Mouse (Mus musculus) lung, embryonic 16.5 days (tissue): ENCODE measurements at regions not wholly inside any gene's neighbourhood (a gene's known extent, or its start where the extent isn't known, plus 50 kb on each side); places are given as distances from the start of the nearest gene placed in this dataset.

Experiments
- ATAC-seq: fragments of 200-750 bp; cut with Nextera tagmentation; 2 replicates; pipeline ENCODE4 v1.8.0; 2017; ENCODE audit warnings: low read depth, mild to moderate bottlenecking, moderate library complexity
- H3K27ac ChIP-seq: fragments of 300-500 bp; sonication (generic); 2 replicates; pipeline ENCODE4 v1.5.1; 2014; ENCODE audit warnings: mild to moderate bottlenecking, control low read depth, low read length
- H3K27me3 ChIP-seq: fragments of 300-500 bp; sonication (generic); 2 replicates; pipeline ENCODE4 v1.6.1; 2014; ENCODE audit warnings: low read depth, low read length, mixed read lengths; ENCODE audit not compliant: control insufficient read depth, insufficient read depth
- H3K36me3 ChIP-seq: fragments of 300-500 bp; sonication (generic); 2 replicates; pipeline ENCODE4 v1.6.1; 2014; ENCODE audit warnings: low read length; ENCODE audit not compliant: control insufficient read depth, insufficient read depth
- H3K4me1 ChIP-seq: fragments of 300-500 bp; sonication (generic); replicated peaks from 2 replicates; pipeline ENCODE4 v1.6.1; 2014; ENCODE audit warnings: low read length, mixed read lengths; ENCODE audit not compliant: control insufficient read depth, insufficient read depth
- H3K4me2 ChIP-seq: fragments of 300-500 bp; sonication (generic); 2 replicates; pipeline ENCODE4 v1.6.1; 2014; ENCODE audit warnings: low read depth, low read length, control low read depth
- H3K4me3 ChIP-seq: fragments of 300-500 bp; sonication (generic); 2 replicates; pipeline ENCODE4 v1.5.1; 2014; ENCODE audit warnings: mild to moderate bottlenecking, low read length, control low read depth
- H3K9ac ChIP-seq: fragments of 300-500 bp; sonication (generic); 2 replicates; pipeline ENCODE4 v1.6.1; 2014; ENCODE audit warnings: low read length, control low read depth
- H3K9me3 ChIP-seq: fragments of 300-500 bp; sonication (generic); 2 replicates; pipeline ENCODE4 v1.6.1; 2016; ENCODE audit warnings: low read length; ENCODE audit not compliant: control insufficient read depth
- WGBS: fragments of 180-500 bp; shearing (Covaris S2); extraction: QIAGEN DNeasy Blood & Tissue Kit; methylation state at CpG from one replicate; pipeline ENCODE4 v1.1.7; 2014; 5-methylcytosine and 5-hydroxymethylcytosine counted together

DNA sequence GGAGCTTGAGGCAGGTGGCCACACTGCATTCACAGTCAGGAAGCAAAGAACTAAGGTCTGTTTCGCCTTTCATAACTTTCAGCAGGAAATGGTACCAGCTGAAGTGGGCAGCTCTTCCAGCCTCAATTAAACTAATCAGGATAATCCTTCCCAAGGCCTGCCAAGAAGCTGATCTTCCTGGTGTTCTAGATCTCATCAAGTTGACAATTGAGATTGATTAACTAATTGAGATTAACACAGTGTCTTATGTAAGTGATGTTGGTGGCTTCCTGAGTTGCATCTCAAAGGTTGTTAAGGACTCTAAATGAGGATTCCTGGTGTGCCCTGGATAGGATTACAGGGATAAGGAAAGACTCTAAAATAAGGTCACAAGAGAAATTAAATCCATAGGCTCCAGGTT, 273.3 kb upstream of the Irx2 start:
- H3K4me1 ChIP-seq, result no peaks in the 10 kb centered on the region
- WGBS, result 75% methylated on average over 1 of the region's 1 CpGs
- H3K9ac ChIP-seq, result no peak overlapping the region
- H3K4me3 ChIP-seq, result no peak overlapping the region
- no peaks in the 10 kb centered on the region for H3K36me3 ChIP-seq
- H3K27me3 ChIP-seq, result no peaks in the 10 kb centered on the region
- no peak overlapping the region for H3K4me2 ChIP-seq
- no peak for ATAC-seq
- no peaks in the 10 kb centered on the region for H3K9me3 ChIP-seq
- no peak overlapping the region for H3K27ac ChIP-seq

DNA sequence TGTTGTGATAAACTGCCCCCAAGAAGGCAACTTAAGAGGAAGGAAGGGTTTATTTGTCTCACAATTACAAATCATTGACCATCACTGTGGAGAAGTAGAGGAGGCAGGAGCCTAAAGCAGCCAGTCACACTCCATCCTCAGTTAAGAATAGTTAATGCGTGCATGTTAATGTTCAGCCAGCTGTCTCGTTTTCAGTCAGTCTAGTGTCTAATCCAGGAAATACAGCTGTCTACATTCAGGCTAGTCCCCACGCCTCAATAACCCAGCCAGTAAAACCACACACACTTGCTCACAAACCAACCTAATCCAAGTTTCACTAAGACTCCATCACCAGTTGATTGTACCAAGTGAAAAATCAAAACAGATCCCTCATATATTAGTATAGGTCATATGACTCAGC, 272.8 kb upstream of the Irx2 start:
- WGBS, result 71% methylated on average over 3 of the region's 3 CpGs
- no peak for ATAC-seq

DNA sequence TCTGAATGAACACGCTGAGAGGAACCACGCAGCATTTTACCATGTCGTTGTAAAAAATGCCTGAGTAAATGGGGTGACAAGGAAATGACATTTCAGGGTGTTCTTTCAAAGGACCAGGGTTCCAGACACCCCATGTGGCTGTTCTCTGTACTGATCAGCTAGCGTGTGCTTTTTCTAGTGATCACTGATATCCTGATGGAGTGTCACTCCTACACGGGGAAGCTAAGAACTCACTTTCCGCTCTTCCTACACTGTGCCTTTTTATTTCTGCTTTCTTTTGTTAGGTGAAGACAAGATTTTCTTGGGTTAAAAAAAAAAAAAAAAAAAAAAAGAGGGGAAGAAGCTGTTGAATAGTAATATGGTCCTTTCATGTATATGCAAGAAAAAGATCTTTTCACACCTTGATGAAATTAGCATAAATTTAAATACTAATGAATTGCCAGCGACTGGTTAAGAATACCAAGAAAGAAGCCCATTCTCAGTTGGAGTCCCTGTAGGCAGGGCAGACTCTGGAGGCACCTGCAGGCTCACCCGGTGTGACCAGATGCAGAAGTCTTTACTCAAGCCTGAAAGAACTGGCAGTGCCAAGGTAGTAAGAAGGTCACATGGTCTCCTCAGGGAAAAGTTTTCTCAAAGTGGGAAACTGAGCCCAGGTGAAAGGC, 270.2 kb upstream of the Irx2 start:
- ATAC-seq, result no peak
- WGBS, result 49% methylated on average over 8 of the region's 8 CpGs
- H3K27ac ChIP-seq, result no peak overlapping the region
- H3K9ac ChIP-seq, result no peak overlapping the region
- no peak overlapping the region for H3K4me3 ChIP-seq
- H3K4me2 ChIP-seq, result no peak overlapping the region
- no peaks in the 10 kb centered on the region for H3K36me3 ChIP-seq
- no peaks in the 10 kb centered on the region for H3K9me3 ChIP-seq
- no peaks in the 10 kb centered on the region for H3K4me1 ChIP-seq
- no peaks in the 10 kb centered on the region for H3K27me3 ChIP-seq

More for the DNA sequence above, 272.8 kb upstream of the Irx2 start:
- Histone ChIP-seq H3K4me2 (no peak overlapping the region), H3K27ac (no peak overlapping the region), H3K4me1 (no peaks in the 10 kb centered on the region), H3K36me3 (no peaks in the 10 kb centered on the region), H3K9me3 (no peaks in the 10 kb centered on the region), H3K9ac (no peak overlapping the region), H3K27me3 (no peaks in the 10 kb centered on the region), H3K4me3 (no peak overlapping the region)

DNA sequence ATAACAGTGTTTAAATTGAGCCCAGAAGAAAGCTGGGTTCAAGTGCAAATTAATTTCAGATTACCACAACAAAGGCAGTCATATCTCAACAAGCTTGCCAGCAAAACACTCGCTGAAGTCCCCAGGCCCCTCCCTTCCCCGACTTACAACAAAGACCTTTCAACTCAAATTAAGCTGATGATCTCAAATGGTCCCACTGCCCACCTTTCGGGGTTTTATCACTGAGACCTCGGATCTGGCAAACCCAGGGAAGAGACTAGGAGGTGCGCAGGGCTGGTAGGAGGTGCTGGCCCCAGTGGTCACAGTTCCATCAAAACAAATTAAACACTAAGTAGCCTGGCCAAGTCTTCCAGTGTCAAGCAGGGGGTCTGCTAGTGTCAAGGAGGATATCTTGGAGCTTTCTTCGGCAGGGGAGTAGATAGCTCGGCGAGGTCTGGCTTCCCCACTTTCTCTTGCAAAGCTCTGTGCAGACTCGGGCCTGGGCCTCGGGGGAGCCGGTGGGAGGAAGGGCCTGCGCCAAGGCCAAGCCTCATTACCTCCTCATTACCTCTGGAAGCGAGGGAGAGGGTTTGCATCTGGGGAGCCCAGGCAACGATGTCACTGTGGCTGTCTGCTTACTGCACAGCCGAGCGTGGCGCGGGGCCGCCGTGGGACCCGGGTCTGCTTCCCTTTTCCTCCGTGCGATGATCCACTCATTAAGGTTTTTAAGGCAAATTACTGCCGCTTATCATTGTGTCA, 262.9 kb upstream of the Irx2 start:
- ATAC-seq, result no peak
- H3K9me3 ChIP-seq, result no peaks in the 10 kb centered on the region
- no peak overlapping the region for H3K9ac ChIP-seq
- H3K4me3 ChIP-seq, result no peak overlapping the region
- H3K4me1 ChIP-seq, result peaks cover 6% of the 10 kb centered on the region; the same call in 1 of the 2 replicates
- H3K4me2 ChIP-seq, result no peak overlapping the region
- peaks cover 7% of the 10 kb centered on the region; the same call in 1 of the 2 replicates for H3K27me3 ChIP-seq
- no peaks in the 10 kb centered on the region for H3K36me3 ChIP-seq
- 15% methylated on average over 24 of the region's 24 CpGs for WGBS
- H3K27ac ChIP-seq, result no peak overlapping the region

DNA sequence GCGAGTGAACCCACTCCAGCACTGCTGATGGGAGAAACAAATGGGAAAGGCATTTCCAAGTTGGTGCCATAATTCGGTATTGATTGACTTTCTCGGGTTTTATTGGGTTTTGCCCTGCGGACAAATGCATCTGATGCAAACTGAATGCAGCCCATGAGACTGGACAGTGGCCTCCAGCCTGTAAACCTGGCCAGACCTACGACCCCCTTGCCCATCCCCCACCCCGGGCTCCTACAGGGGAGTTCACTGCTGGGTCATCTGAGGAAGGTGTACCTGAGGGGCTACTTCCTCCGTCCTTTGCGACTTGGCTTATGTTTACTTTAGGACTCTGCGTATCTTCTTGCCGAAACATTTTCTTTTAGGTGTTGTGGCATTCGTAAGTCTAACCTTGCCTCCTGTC, 262.3 kb upstream of the Irx2 start:
- Histone ChIP-seq H3K9ac (no peak overlapping the region), H3K4me1 (peaks cover 8% of the 10 kb centered on the region; the same call in 1 of the 2 replicates), H3K27ac (no peak overlapping the region), H3K4me3 (no peak overlapping the region), H3K4me2 (no peak overlapping the region), H3K9me3 (no peaks in the 10 kb centered on the region), H3K27me3 (peaks cover 7% of the 10 kb centered on the region; the same call in 1 of the 2 replicates), H3K36me3 (no peaks in the 10 kb centered on the region)
- ATAC-seq, result no peak
- 19% methylated on average over 11 of the region's 11 CpGs for WGBS

DNA sequence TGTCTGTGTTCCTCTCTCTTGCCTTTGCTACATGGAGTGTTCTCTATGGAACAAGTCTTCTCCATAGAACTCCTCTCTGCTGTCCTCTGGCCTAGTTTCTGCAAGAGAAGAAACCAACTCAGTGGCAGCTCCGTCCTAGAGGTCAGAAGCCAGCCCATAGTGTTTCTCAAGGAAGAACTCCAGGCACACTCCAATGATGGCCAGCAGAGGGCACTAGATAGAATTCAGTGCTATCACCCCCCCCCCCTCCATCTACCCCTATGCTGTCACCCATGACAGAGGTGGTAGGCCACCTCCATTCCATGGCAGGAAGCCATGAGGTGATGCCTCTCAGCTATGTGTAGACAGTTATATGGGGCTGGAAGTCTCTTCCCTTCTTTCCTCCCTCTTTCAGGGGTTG, 258.5 kb upstream of the Irx2 start:
- no peak overlapping the region for H3K4me2 ChIP-seq
- ATAC-seq, result no peak
- H3K9me3 ChIP-seq, result no peaks in the 10 kb centered on the region
- H3K4me3 ChIP-seq, result no peak overlapping the region
- H3K27ac ChIP-seq, result no peak overlapping the region
- peaks cover 8% of the 10 kb centered on the region; the same call in 1 of the 2 replicates for H3K4me1 ChIP-seq
- WGBS, result 65% methylated on average over 1 of the region's 1 CpGs
- no peaks in the 10 kb centered on the region for H3K36me3 ChIP-seq
- H3K9ac ChIP-seq, result no peak overlapping the region
- peaks cover 7% of the 10 kb centered on the region; the same call in 1 of the 2 replicates for H3K27me3 ChIP-seq

DNA sequence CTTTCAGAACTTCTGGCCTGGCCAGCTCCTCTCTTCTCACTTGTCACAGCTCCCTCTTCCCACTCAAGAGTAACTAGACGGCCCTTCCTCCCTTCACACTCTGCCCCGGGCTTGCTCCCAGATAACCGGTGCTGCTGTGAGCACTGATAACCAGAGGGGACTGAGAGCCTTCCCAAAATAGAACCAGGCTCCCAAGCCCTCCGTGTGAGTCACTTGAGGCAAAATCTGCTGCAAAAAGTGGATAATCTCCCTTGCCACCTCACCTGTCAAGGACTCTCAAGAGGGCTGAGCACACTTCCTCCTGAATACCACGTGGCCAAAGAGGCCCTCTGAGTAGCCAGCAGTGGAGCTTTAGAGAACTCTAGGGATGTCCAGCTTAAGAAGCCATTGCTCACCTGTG, 257.6 kb upstream of the Irx2 start:
- Histone ChIP-seq H3K36me3 (no peaks in the 10 kb centered on the region), H3K9me3 (no peaks in the 10 kb centered on the region), H3K27me3 (peaks cover 5% of the 10 kb centered on the region; the same call in 1 of the 2 replicates), H3K9ac (no peak overlapping the region), H3K4me1 (peaks cover 8% of the 10 kb centered on the region; the same call in 1 of the 2 replicates), H3K4me2 (no peak overlapping the region), H3K4me3 (no peak overlapping the region), H3K27ac (no peak overlapping the region)
- ATAC-seq, result peak; percentile 81
- 14% methylated on average over 5 of the region's 5 CpGs for WGBS

DNA sequence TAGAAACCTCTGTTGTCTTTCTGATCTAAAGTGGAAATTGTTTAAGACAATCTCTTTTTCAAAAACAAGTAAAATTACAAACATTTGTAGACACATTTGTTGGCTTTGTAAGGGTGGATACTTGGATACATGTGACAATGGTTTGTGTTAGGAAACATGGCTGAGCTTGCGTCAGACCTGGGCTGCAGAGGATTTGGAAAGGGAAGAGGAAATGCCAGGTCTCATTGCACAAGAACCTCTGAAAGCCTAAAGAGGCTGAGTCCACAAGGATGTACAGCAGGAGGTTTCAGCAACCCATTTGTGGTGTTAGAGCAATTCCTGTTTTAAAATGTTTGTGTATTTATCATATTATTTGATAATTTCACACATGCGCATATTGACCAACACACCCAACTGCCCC, 235.3 kb upstream of the Irx2 start:
- H3K9me3 ChIP-seq, result no peaks in the 10 kb centered on the region
- H3K9ac ChIP-seq, result no peak overlapping the region
- no peak for ATAC-seq
- H3K4me1 ChIP-seq, result no peaks in the 10 kb centered on the region
- no peaks in the 10 kb centered on the region for H3K27me3 ChIP-seq
- H3K4me2 ChIP-seq, result no peak overlapping the region
- 85% methylated on average over 2 of the region's 2 CpGs for WGBS
- H3K4me3 ChIP-seq, result no peak overlapping the region
- H3K27ac ChIP-seq, result no peak overlapping the region
- H3K36me3 ChIP-seq, result no peaks in the 10 kb centered on the region

DNA sequence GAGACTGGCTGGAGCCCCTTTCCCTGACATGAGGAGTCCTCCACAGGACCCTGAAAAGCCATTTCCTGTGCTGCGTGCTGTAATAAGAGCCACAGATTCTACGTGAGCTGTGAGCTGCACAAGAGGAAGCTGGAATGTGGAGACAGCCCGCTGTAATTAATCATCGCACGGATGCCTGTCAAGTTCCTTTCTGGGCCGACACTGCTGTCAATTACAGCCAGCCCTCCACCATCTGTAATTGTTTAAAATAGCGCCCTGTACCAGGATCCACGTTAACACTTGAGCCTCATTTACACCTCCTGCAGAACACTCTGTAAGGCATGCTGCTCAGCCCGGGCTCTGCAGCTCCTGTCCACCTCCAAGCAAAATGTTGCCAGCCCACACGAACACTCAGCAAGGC, 227.9 kb upstream of the Irx2 start:
- H3K36me3 ChIP-seq, result no peaks in the 10 kb centered on the region
- no peak overlapping the region for H3K4me3 ChIP-seq
- H3K4me2 ChIP-seq, result 0 out of 2 replicates have a peak overlapping the region, but pooled peaks have one; percentile 9
- 7% methylated on average over 10 of the region's 10 CpGs for WGBS
- H3K9ac ChIP-seq, result no peak overlapping the region
- no peaks in the 10 kb centered on the region for H3K4me1 ChIP-seq
- H3K27me3 ChIP-seq, result no peaks in the 10 kb centered on the region
- ATAC-seq, result 0 out of 2 replicates have a peak, but pooled peaks have one; percentile 31
- no peaks in the 10 kb centered on the region for H3K9me3 ChIP-seq
- no peak overlapping the region for H3K27ac ChIP-seq
